Mouse (Mus musculus) E14TG2a.4 (cell line): ENCODE data around the gene Pheta1.

Source experiments
- CTCF ChIP-seq: conservative IDR thresholded peaks from 2 replicates; pipeline ENCODE4 v1.5.1; 2014; ENCODE audit warnings: low read length
- NANOG ChIP-seq: IDR thresholded peaks from 2 replicates; pipeline ENCODE4 v1.6.1; 2014; ENCODE audit warnings: borderline replicate concordance, low read length, mixed read lengths
- POU5F1 ChIP-seq: IDR thresholded peaks from 2 replicates; pipeline ENCODE4 v1.6.1; 2014; ENCODE audit warnings: low read length, borderline replicate concordance

- no peak for TF ChIP-seq CTCF
- TF ChIP-seq POU5F1, result no peak
- TF ChIP-seq NANOG, result no peak
These were observed 24.7 kb upstream of the Pheta1 start for GRCm38 (mm10) chr5:121824121-121824520.
